16 mouse cellular contexts compared by ENCODE assay signal in the genomic region with DNA sequence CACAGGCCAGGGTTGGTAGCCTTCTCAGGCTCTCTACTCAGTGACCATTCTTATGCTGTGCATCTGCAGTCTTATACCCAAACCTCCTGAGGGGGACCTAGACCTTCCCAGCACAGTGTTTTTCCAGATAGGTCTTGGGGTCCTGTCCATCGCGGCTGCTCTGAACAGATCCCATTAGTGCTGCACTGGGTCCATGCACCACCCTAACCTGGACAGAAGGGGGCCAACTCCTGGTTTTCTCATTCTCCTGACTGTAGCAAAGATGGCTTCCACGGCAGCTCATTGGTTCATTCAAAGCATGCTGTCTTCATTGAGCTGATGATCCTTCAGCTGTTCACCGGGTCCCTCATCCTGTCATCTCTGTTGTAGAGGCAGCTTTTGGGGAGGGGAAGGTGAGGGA. TPM values are rescaled to one million over a fixed set of nuclear protein-coding genes. Genes with fewer than 3 reads are reported as not detected.
DNase-seq lines count a peak whose midpoint lies in the region; ATAC-seq and TF ChIP-seq lines count a peak whose summit lies in the region.
"Had no signal": no experiment of that assay in that cellular context is flagged by ENCODE, and none has a peak within 500 bp of the region (broad histone marks: within the 10 kb centered on the region; RNA-seq: fewer than 3 reads in every experiment).

No protein-coding gene starts in this region.

- H3K9me3 ChIP-seq in heart, embryonic 12.5 days (replicated peaks) = 0 out of 2 replicates have a peak, but pooled peaks cover 2% of the 10 kb centered on the region
- H3K9me3 ChIP-seq in heart, embryonic 11.5 days (replicated peaks; ENCODE audit: control insufficient read depth, low read length) = no peaks in the 10 kb centered on the region
- H3K9me3 ChIP-seq in lung, postnatal 0 days (ENCODE audit: low read length) = no peaks in the 10 kb centered on the region
- no peaks in the 10 kb centered on the region for H3K9me3 ChIP-seq in ES-Bruce4 (replicated peaks; ENCODE audit: control insufficient read depth, insufficient read depth, low read length, poor library complexity, severe bottlenecking)
- H3K9me3 ChIP-seq in kidney, embryonic 15.5 days (replicated peaks) = no peaks in the 10 kb centered on the region
- H3K9me3 ChIP-seq: embryonic facial prominence, embryonic 12.5 days; limb, embryonic 10.5 days; lung, embryonic 15.5 days had no signal

- no peak for TF ChIP-seq EP300 in lung, postnatal 0 days (IDR thresholded peaks at IDR 0.05)
- no peak for TF ChIP-seq EP300 in ES-Bruce4 (IDR thresholded peaks at IDR 0.05; ENCODE audit: insufficient read depth, low read depth, low read length)

- peaks cover 14% of the 10 kb centered on the region; the same call in 1 of the 2 replicates for H3K27me3 ChIP-seq in heart, embryonic 12.5 days (replicated peaks)
- no peaks in the 10 kb centered on the region; the same call in 1 of the 2 replicates for H3K27me3 ChIP-seq in heart, embryonic 11.5 days (ENCODE audit: control insufficient read depth, insufficient read depth, low read length)
- no peaks in the 10 kb centered on the region for H3K27me3 ChIP-seq in lung, postnatal 0 days (replicated peaks; ENCODE audit: insufficient read depth, low read length)
- H3K27me3 ChIP-seq in ES-Bruce4 (ENCODE audit: control insufficient read depth, insufficient read depth, low read length, poor library complexity, severe bottlenecking) = no peaks in the 10 kb centered on the region
- H3K27me3 ChIP-seq in kidney, embryonic 15.5 days = 0 out of 2 replicates have a peak, but pooled peaks cover 4% of the 10 kb centered on the region
- H3K27me3 ChIP-seq: embryonic facial prominence, embryonic 12.5 days; lung, embryonic 15.5 days had no signal

- ATAC-seq in heart, embryonic 12.5 days (ENCODE audit: insufficient number of reproducible peaks, low FRiP score) = 0 out of 2 replicates have a peak, but pooled peaks have one; percentile 15
- ATAC-seq in heart, embryonic 11.5 days (replicated peaks; ENCODE audit: insufficient number of reproducible peaks, low FRiP score, low TSS enrichment) = no peak
- no peak for ATAC-seq in lung, postnatal 0 days
- ATAC-seq in kidney, embryonic 15.5 days (replicated peaks; ENCODE audit: low FRiP score) = no peak

- no peak overlapping the region for H3K4me3 ChIP-seq in heart, embryonic 12.5 days
- H3K4me3 ChIP-seq in heart, embryonic 11.5 days (ENCODE audit: low read depth, low read length) = no peak overlapping the region
- no peak overlapping the region for H3K4me3 ChIP-seq in lung, postnatal 0 days (ENCODE audit: low read depth, low read length)
- H3K4me3 ChIP-seq in ES-Bruce4 (ENCODE audit: low read depth, low read length) = no peak overlapping the region
- no peak overlapping the region for H3K4me3 ChIP-seq in kidney, embryonic 15.5 days (replicated peaks)
- H3K4me3 ChIP-seq: embryonic facial prominence, embryonic 12.5 days; limb, embryonic 10.5 days; lung, embryonic 15.5 days had no signal

- H3K36me3 ChIP-seq in heart, embryonic 12.5 days = no peaks in the 10 kb centered on the region
- no peaks in the 10 kb centered on the region for H3K36me3 ChIP-seq in heart, embryonic 11.5 days (ENCODE audit: control insufficient read depth, insufficient read depth, low read length)
- H3K36me3 ChIP-seq in lung, postnatal 0 days (ENCODE audit: insufficient read depth, low read length) = no peaks in the 10 kb centered on the region
- no peaks in the 10 kb centered on the region for H3K36me3 ChIP-seq in ES-Bruce4 (ENCODE audit: control insufficient read depth, insufficient read depth, low read length, poor library complexity, severe bottlenecking)
- H3K36me3 ChIP-seq in kidney, embryonic 15.5 days = no peaks in the 10 kb centered on the region
- H3K36me3 ChIP-seq: embryonic facial prominence, embryonic 12.5 days; limb, embryonic 10.5 days; lung, embryonic 15.5 days had no signal

- TF ChIP-seq POLR2A in ES-Bruce4 (IDR thresholded peaks at IDR 0.05; ENCODE audit: insufficient read depth, low read length) = no peak

- WGBS in heart, embryonic 12.5 days = 71% methylated on average over 4 of the region's 4 CpGs
- 70% methylated on average over 4 of the region's 4 CpGs for WGBS in heart, embryonic 11.5 days (ENCODE audit: insufficient replicate concordance)
- WGBS in lung, postnatal 0 days = 78% methylated on average over 4 of the region's 4 CpGs
- WGBS in kidney, embryonic 15.5 days = 70% methylated on average over 4 of the region's 4 CpGs

- no peak for DNase-seq in lung, postnatal 0 days (ENCODE audit: low spot score)
- no peak for DNase-seq in lung, postnatal 25 days (ENCODE audit: low spot score)
- DNase-seq in induced T-regulatory cell, adult 2 months (ENCODE audit: low read depth) = peak; percentile 18
- no peak for DNase-seq in gastrocnemius, adult 8-10 months (ENCODE audit: low spot score in 2 of 2)
- DNase-seq: cerebellum, postnatal 25 days; kidney, postnatal 14 days; right cerebral cortex, postnatal 4 days had no signal

- no peak overlapping the region for H3K4me2 ChIP-seq in heart, embryonic 12.5 days
- H3K4me2 ChIP-seq in heart, embryonic 11.5 days = no peak overlapping the region
- no peak overlapping the region for H3K4me2 ChIP-seq in lung, postnatal 0 days (replicated peaks; ENCODE audit: low read depth, low read length)
- H3K4me2 ChIP-seq in kidney, embryonic 15.5 days = no peak overlapping the region
- H3K4me2 ChIP-seq: embryonic facial prominence, embryonic 12.5 days; hindbrain, embryonic 14.5 days; lung, embryonic 15.5 days had no signal

- no peaks in the 10 kb centered on the region for H3K4me1 ChIP-seq in heart, embryonic 12.5 days (replicated peaks)
- H3K4me1 ChIP-seq in heart, embryonic 11.5 days (ENCODE audit: control insufficient read depth, insufficient read depth, low read length) = no peaks in the 10 kb centered on the region
- H3K4me1 ChIP-seq in lung, postnatal 0 days (ENCODE audit: insufficient read depth, low read depth, low read length) = 0 out of 2 replicates have a peak, but pooled peaks cover 2% of the 10 kb centered on the region
- H3K4me1 ChIP-seq in ES-Bruce4 (ENCODE audit: control insufficient read depth, insufficient read depth, low read length) = peaks cover 2% of the 10 kb centered on the region
- peaks cover 11% of the 10 kb centered on the region for H3K4me1 ChIP-seq in kidney, embryonic 15.5 days
- H3K4me1 ChIP-seq: lung, embryonic 15.5 days had no signal

- peak; percentile 34 for TF ChIP-seq CTCF in lung, postnatal 0 days (IDR thresholded peaks at IDR 0.05)
- TF ChIP-seq CTCF in ES-Bruce4 (IDR thresholded peaks at IDR 0.05; ENCODE audit: low read depth, low read length) = peak; percentile 25

- H3K9ac ChIP-seq in heart, embryonic 12.5 days = no peak overlapping the region
- H3K9ac ChIP-seq in heart, embryonic 11.5 days (ENCODE audit: low read depth, low read length) = no peak overlapping the region
- no peak overlapping the region for H3K9ac ChIP-seq in lung, postnatal 0 days (replicated peaks; ENCODE audit: low read depth)
- no peak overlapping the region for H3K9ac ChIP-seq in ES-Bruce4 (ENCODE audit: low read depth, poor library complexity, severe bottlenecking)
- no peak overlapping the region for H3K9ac ChIP-seq in kidney, embryonic 15.5 days
- H3K9ac ChIP-seq: embryonic facial prominence, embryonic 12.5 days; hindbrain, embryonic 14.5 days; lung, embryonic 15.5 days had no signal

- no peak overlapping the region for H3K27ac ChIP-seq in heart, embryonic 12.5 days (ENCODE audit: poor library complexity, severe bottlenecking)
- H3K27ac ChIP-seq in heart, embryonic 11.5 days (ENCODE audit: low read depth, low read length) = no peak overlapping the region
- H3K27ac ChIP-seq in lung, postnatal 0 days (ENCODE audit: low read length) = no peak overlapping the region
- no peak overlapping the region for H3K27ac ChIP-seq in ES-Bruce4 (ENCODE audit: insufficient read depth, low read length)
- H3K27ac ChIP-seq in kidney, embryonic 15.5 days = no peak overlapping the region
- H3K27ac ChIP-seq: embryonic facial prominence, embryonic 12.5 days; hindbrain, embryonic 14.5 days; limb, embryonic 10.5 days; lung, embryonic 15.5 days had no signal

RNA-seq across cellular contexts. Expression of a gene that starts 58.1 kb away (rescaled TPM):
- polyA plus RNA-seq in heart, embryonic 12.5 days (2016; fragmentation: Nextera tagmentation; extraction: Ambion mirVana) = 1.4 and 1.5 TPM in 2 replicates
- 0.73 and 0.99 TPM in 2 replicates for polyA plus RNA-seq in heart, embryonic 11.5 days (2014; fragmentation: Nextera tagmentation; extraction: Ambion mirVana)
- 1.00 and 1.0 TPM in 2 replicates for polyA plus RNA-seq in lung, postnatal 0 days (2015; fragmentation: Nextera tagmentation; extraction: Ambion mirVana)
- polyA plus RNA-seq in ES-Bruce4 (2011; ENCODE audit: insufficient read depth, insufficient read length, low read depth, missing spikeins) = 0.93 and 1.0 TPM in 2 replicates
- 1 to 10 TPM; 1.3 to 2.3 (median 1.8) TPM for total RNA-seq in gastrocnemius, adult 8-10 months (2022)
- 2.1 and 3.0 TPM in 2 replicates for polyA plus RNA-seq in kidney, embryonic 15.5 days (2015; fragmentation: Nextera tagmentation; extraction: Ambion mirVana)
- total RNA-seq: megakaryocyte-erythroid progenitor cell, adult 5-6 weeks had no signal
